Mouse (Mus musculus) lung, postnatal 0 days (tissue): ENCODE results near the gene Mdh1. TPM values are rescaled to one million over a fixed set of nuclear protein-coding genes. Genes with fewer than 3 reads are reported as not detected.

ENCODE experiments used
- ATAC-seq: fragments of 200-750 bp; cut with Nextera tagmentation; 2 replicates; pipeline ENCODE4 v1.8.0; 2017; ENCODE audit warnings: moderate library complexity
- DNase-seq: peaks from one replicate; pipeline ENCODE4 v3.0.0-alpha.2; 2016; ENCODE audit warnings: low spot score
- H3K27ac ChIP-seq: fragments of 300-500 bp; sonication (generic); 2 replicates; pipeline ENCODE4 v1.5.1; 2014; ENCODE audit warnings: antibody characterized with exemption, mild to moderate bottlenecking, low read length, mixed read lengths
- H3K27me3 ChIP-seq: fragments of 300-500 bp; sonication (generic); replicated peaks from 2 replicates; pipeline ENCODE4 v1.6.1; 2014; ENCODE audit warnings: low read length, mixed read lengths; ENCODE audit not compliant: insufficient read depth
- H3K36me3 ChIP-seq: fragments of 300-500 bp; sonication (generic); 2 replicates; pipeline ENCODE4 v1.6.1; 2014; ENCODE audit warnings: low read length, mixed read lengths; ENCODE audit not compliant: insufficient read depth
- H3K4me1 ChIP-seq: fragments of 300-500 bp; sonication (generic); 2 replicates; pipeline ENCODE4 v1.6.1; 2014; ENCODE audit warnings: antibody characterized with exemption, low read depth, low read length, mixed read lengths; ENCODE audit not compliant: insufficient read depth
- H3K4me2 ChIP-seq: fragments of 300-500 bp; sonication (generic); replicated peaks from 2 replicates; pipeline ENCODE4 v1.6.1; 2014; ENCODE audit warnings: low read depth, mild to moderate bottlenecking, low read length, moderate library complexity, mixed read lengths
- H3K4me3 ChIP-seq: fragments of 300-500 bp; sonication (generic); 2 replicates; pipeline ENCODE4 v1.5.1; 2014; ENCODE audit warnings: low read depth, low read length
- H3K9ac ChIP-seq: fragments of 300-500 bp; sonication (generic); replicated peaks from 2 replicates; pipeline ENCODE4 v1.6.1; 2014; ENCODE audit warnings: low read depth, mild to moderate bottlenecking
- H3K9me3 ChIP-seq: fragments of 300-500 bp; sonication (generic); 2 replicates; pipeline ENCODE4 v1.6.1; 2016; ENCODE audit warnings: low read length, mixed read lengths
- CTCF ChIP-seq: IDR thresholded peaks from 2 replicates; pipeline ENCODE4 v1.5.1; 2016; ENCODE audit warnings: antibody characterized with exemption, mild to moderate bottlenecking
- EP300 ChIP-seq: IDR thresholded peaks from 2 replicates; pipeline ENCODE4 v1.6.1; 2016; ENCODE audit warnings: antibody characterized with exemption, mild to moderate bottlenecking, control low read depth
- WGBS: fragments of 180-500 bp; shearing (Covaris S2); extraction: QIAGEN DNeasy Blood & Tissue Kit; methylation state at CpG from one replicate; pipeline ENCODE4 v1.1.7; 2014; 5-methylcytosine and 5-hydroxymethylcytosine counted together
- polyA plus RNA-seq: library from polyadenylated mRNA; unstranded; fragments of >200 nt; fragmentation: Nextera tagmentation; extraction: Ambion mirVana; gene quantifications from 2 replicates; pipeline ENCODE4 v1.2.1, GENCODE M21; 2015

Gene Mdh1
- polyA plus RNA-seq, 1 experiment from 2014 or later: 205 TPM

DNA sequence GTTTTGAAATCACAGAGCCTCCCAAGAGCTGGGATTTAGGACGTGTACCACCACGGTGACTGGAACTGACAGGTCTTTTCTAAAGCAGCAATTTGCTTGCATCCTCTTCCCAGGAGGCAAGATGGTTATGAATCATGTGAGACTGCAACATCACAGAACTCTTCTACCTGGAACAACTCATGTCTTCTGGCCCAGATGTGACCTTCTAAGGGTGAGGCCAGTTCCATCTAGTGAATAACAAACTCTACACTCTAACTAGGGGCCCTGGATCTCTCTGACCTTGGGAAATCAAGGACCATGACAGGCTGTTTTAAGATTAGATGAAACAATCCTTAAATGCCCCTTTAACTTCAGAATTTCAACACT, 2.1 kb downstream of the Mdh1 start:
- 60% methylated on average over 2 of the region's 2 CpGs for WGBS
- ATAC-seq (no peak), DNase-seq (no peak)
- no peak overlapping the region for H3K9ac ChIP-seq
- H3K27ac ChIP-seq: no peak overlapping the region
- H3K4me1 ChIP-seq: peaks cover 2% of the 10 kb centered on the region; the same call in 1 of the 2 replicates
- no peaks in the 10 kb centered on the region for H3K9me3 ChIP-seq
- no peaks in the 10 kb centered on the region for H3K36me3 ChIP-seq
- no peak overlapping the region for H3K4me2 ChIP-seq
- no peak for TF ChIP-seq CTCF
- no peak for TF ChIP-seq EP300
- H3K4me3 ChIP-seq: no peak overlapping the region
- no peaks in the 10 kb centered on the region for H3K27me3 ChIP-seq

GRCm38 (mm10) chr11:21569456-21570108, 2.6 kb downstream of the Mdh1 start:
- 0 out of 2 replicates have a peak overlapping the region, but pooled peaks have one; percentile 5 for H3K4me2 ChIP-seq
- ATAC-seq (no peak), DNase-seq (peak; percentile 32)
- no peak overlapping the region for H3K9ac ChIP-seq
- no peaks in the 10 kb centered on the region for H3K9me3 ChIP-seq
- peaks cover 2% of the 10 kb centered on the region; the same call in 1 of the 2 replicates for H3K4me1 ChIP-seq
- no peak for TF ChIP-seq EP300
- no peak for TF ChIP-seq CTCF
- H3K27ac ChIP-seq: 0 out of 2 replicates have a peak overlapping the region, but pooled peaks have one; percentile 26
- H3K4me3 ChIP-seq: no peak overlapping the region
- 15% methylated on average over 3 of the region's 3 CpGs for WGBS
- H3K36me3 ChIP-seq: no peaks in the 10 kb centered on the region; the same call in 1 of the 2 replicates
- H3K27me3 ChIP-seq: no peaks in the 10 kb centered on the region

DNA sequence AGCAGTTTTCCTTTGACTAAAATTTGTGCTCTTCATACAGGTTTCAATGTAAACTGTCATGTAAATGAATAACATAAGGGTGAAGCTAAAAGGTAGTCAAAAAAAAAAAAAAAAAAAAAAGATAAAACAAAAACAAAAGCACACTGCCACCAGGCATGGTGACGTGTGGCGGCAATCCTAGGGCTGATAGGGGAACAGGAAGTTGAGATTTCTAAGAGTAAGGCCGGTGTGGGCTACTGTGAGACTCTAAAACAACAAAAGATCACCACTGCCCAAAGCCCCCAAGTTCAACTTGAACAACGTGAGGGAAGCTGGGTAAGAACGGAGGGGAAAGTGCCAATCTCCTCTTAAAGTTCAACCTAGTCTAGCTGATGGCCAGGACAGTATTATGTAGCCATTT, 3.2 kb downstream of the Mdh1 start:
- TF ChIP-seq EP300 (no peak), CTCF (no peak)
- H3K36me3 ChIP-seq: no peaks in the 10 kb centered on the region; the same call in 1 of the 2 replicates
- H3K9ac ChIP-seq: no peak overlapping the region
- DNase-seq (no peak), ATAC-seq (no peak)
- no peak overlapping the region for H3K4me3 ChIP-seq
- H3K4me1 ChIP-seq: peaks cover 2% of the 10 kb centered on the region; the same call in 1 of the 2 replicates
- H3K4me2 ChIP-seq: 0 out of 2 replicates have a peak overlapping the region, but pooled peaks have one; percentile 5
- H3K27me3 ChIP-seq: no peaks in the 10 kb centered on the region
- H3K27ac ChIP-seq: 0 out of 2 replicates have a peak overlapping the region, but pooled peaks have one; percentile 26
- no peaks in the 10 kb centered on the region for H3K9me3 ChIP-seq
- WGBS: 46% methylated on average over 5 of the region's 5 CpGs

DNA sequence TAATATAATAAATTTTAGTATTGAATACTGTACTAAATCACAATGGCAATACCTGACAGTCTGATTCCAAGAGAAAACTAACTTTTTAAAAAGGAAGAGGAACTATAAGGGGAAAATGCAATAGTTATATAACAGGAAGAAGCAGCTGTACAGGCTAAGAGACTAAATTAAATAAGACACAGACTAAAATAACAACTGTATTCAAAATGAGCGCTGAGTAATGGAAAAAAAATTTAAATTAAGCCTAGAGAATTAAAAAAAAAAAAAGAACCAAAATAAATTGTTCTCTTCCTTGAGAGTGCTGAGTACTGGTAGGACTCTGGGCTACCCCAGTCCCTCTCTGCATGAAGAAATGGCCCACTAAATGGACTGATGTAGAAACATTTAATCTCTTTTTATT, 4.4 kb downstream of the Mdh1 start:
- ATAC-seq: no peak
- Histone ChIP-seq H3K4me2 (no peak overlapping the region), H3K9me3 (no peaks in the 10 kb centered on the region), H3K27ac (no peak overlapping the region), H3K4me1 (peaks cover 2% of the 10 kb centered on the region; the same call in 1 of the 2 replicates), H3K27me3 (no peaks in the 10 kb centered on the region), H3K36me3 (peaks cover 2% of the 10 kb centered on the region; the same call in 1 of the 2 replicates), H3K9ac (no peak overlapping the region), H3K4me3 (no peak overlapping the region)
- no peak for TF ChIP-seq EP300
- TF ChIP-seq CTCF: no peak
- 85% methylated on average over 1 of the region's 1 CpGs for WGBS
- DNase-seq: no peak

- peaks cover 4% of the 10 kb centered on the region; the same call in 1 of the 2 replicates for H3K36me3 ChIP-seq
- no peak for ATAC-seq
- no peak overlapping the region for H3K27ac ChIP-seq
- no peaks in the 10 kb centered on the region for H3K27me3 ChIP-seq
- H3K9ac ChIP-seq: no peak overlapping the region
- H3K9me3 ChIP-seq: no peaks in the 10 kb centered on the region
- WGBS: 89% methylated on average over 6 of the region's 6 CpGs
- no peak for DNase-seq
- no peak for TF ChIP-seq EP300
- no peak for TF ChIP-seq CTCF
- H3K4me1 ChIP-seq: peaks cover 2% of the 10 kb centered on the region; the same call in 1 of the 2 replicates
- no peak overlapping the region for H3K4me2 ChIP-seq
- H3K4me3 ChIP-seq: no peak overlapping the region
Observed at GRCm38 (mm10) chr11:21566934-21567333, 5.2 kb downstream of the Mdh1 start.

GRCm38 (mm10) chr11:21564681-21565405, 7.3 kb downstream of the Mdh1 start:
- Histone ChIP-seq H3K27me3 (no peaks in the 10 kb centered on the region), H3K36me3 (peaks cover 5% of the 10 kb centered on the region; the same call in 1 of the 2 replicates), H3K4me2 (no peak overlapping the region), H3K9me3 (no peaks in the 10 kb centered on the region), H3K4me1 (peaks cover 2% of the 10 kb centered on the region; the same call in 1 of the 2 replicates), H3K9ac (no peak overlapping the region), H3K27ac (no peak overlapping the region), H3K4me3 (no peak overlapping the region)
- DNase-seq (no peak), ATAC-seq (no peak)
- TF ChIP-seq EP300 (no peak), CTCF (no peak)
- WGBS: 89% methylated on average over 9 of the region's 9 CpGs
